Mouse (Mus musculus): Measurements from ENCODE around the gene Zc3h15.

DNA sequence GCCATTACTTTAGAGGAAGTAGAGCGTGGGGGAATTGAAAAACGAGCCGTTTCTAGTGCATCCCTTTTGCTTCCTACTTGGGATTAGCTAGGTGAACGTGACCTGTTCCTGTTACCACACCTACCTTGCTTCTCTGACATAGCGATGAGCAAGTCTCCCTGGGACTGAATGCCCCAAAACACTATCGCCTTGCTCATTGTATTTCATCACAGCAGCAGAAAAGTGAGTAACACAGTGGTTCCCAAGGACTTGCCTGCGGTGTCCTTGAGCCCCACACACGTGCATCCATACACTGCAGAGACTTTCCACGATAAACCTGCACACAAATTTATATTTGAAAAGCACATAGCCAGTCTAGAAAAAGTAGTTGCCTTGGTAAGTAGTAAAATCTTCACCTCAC is 30.7 kb downstream of the Zc3h15 start:
- TF ChIP-seq CTCF (IDR thresholded peaks at IDR 0.05; ENCODE audit: low read depth): no peak
- no peak for TF ChIP-seq EP300 (IDR thresholded peaks at IDR 0.05; ENCODE audit: low read depth)

Data from liver, postnatal 0 days (tissue).